Mouse (Mus musculus) adrenal gland, adult 2 months (tissue): ENCODE data around the gene Mcm3. TPM values are rescaled to one million over a fixed set of nuclear protein-coding genes. Genes with fewer than 3 reads are reported as not detected.
"Not testable (repeated sequence)": the region's sequence is repeated elsewhere in the genome, so short reads cannot be mapped to it uniquely, and the experiment has no call there.

Experiments
- DNase-seq: peaks from one replicate; pipeline ENCODE4 v3.0.0; 2021
- polyA plus RNA-seq: library from polyadenylated mRNA; depleted of rRNA; stranded (reverse); fragments of >200 nt; gene quantifications from 2 replicates; pipeline ENCODE4 v1.2.3, GENCODE M21; 2012; rRNA removed
- total RNA-seq, 2 experiments: library from RNA; stranded (reverse); gene quantifications; 2 replicates each; pipeline ENCODE4 v1.2.3; 2021

Mcm3 gene
- total and polyA plus RNA-seq, 3 experiments, result 6.7 to 13.6 (median 12.6) TPM

- DNase-seq, result peak; percentile 29
Measured at GRCm38 (mm10) chr1:20801682-20802390, 18.3 kb downstream of the Mcm3 start.

GRCm38 (mm10) chr1:20801275-20801674 is 18.8 kb downstream of the Mcm3 start:
- DNase-seq, result no peak

- DNase-seq, result no peak
Measured at GRCm38 (mm10) chr1:20795178-20795577, 24.9 kb downstream of the Mcm3 start.

GRCm38 (mm10) chr1:20794760-20795159 is 25.4 kb downstream of the Mcm3 start:
- no peak for DNase-seq

- no peak for DNase-seq
Measured at GRCm38 (mm10) chr1:20791414-20791813, 28.7 kb downstream of the Mcm3 start.

- not testable (repeated sequence) for DNase-seq
Measured at GRCm38 (mm10) chr1:20790517-20790916, 29.6 kb downstream of the Mcm3 start, which contains the start of gene Il17f. Gene Il17f (minus strand): TSS chr1:20790617.

GRCm38 (mm10) chr1:20788419-20788818 is 31.7 kb downstream of the Mcm3 start:
- no peak for DNase-seq

- DNase-seq, result no peak
Measured at GRCm38 (mm10) chr1:20787046-20787445, 33.1 kb downstream of the Mcm3 start.

GRCm38 (mm10) chr1:20778366-20778765 is 41.7 kb downstream of the Mcm3 start:
- DNase-seq, result no peak

GRCm38 (mm10) chr1:20774026-20774730 is 45.9 kb downstream of the Mcm3 start:
- not testable (repeated sequence) for DNase-seq

GRCm38 (mm10) chr1:20766526-20766925 is 53.6 kb downstream of the Mcm3 start:
- DNase-seq, result no peak

- no peak for DNase-seq
Measured at GRCm38 (mm10) chr1:20761411-20761810, 58.7 kb downstream of the Mcm3 start.

GRCm38 (mm10) chr1:20760331-20760730 is 59.8 kb downstream of the Mcm3 start:
- DNase-seq, result no peak

GRCm38 (mm10) chr1:20759799-20760198 is 60.3 kb downstream of the Mcm3 start:
- peak; percentile 25 for DNase-seq

GRCm38 (mm10) chr1:20757586-20757985 is 62.5 kb downstream of the Mcm3 start:
- peak; percentile 58 for DNase-seq

- DNase-seq, result peak; percentile 5
Measured at GRCm38 (mm10) chr1:20754439-20754838, 65.7 kb downstream of the Mcm3 start.

Other genes with a start within 250 kb of the Mcm3 start
- gene Pkhd1, start 202.2 kb downstream of the Mcm3 start, total RNA-seq, result under 1 TPM; 0.03 to 0.17 TPM
- not detected in 2 replicates for gene Pkhd1, start 202.2 kb downstream of the Mcm3 start, polyA plus RNA-seq
- gene Il17a, start 89.4 kb downstream of the Mcm3 start, total RNA-seq, result not detected
- not detected in 2 replicates for gene Il17a, start 89.4 kb downstream of the Mcm3 start, polyA plus RNA-seq
- gene Il17f, start 29.7 kb downstream of the Mcm3 start, total RNA-seq, result not detected
- not detected in 2 replicates for gene Il17f, start 29.7 kb downstream of the Mcm3 start, polyA plus RNA-seq
- 10 to 100 TPM; 39.7 to 51.8 TPM for gene Paqr8, start 70.3 kb upstream of the Mcm3 start, total RNA-seq
- 133 and 147 TPM in 2 replicates for gene Paqr8, start 70.3 kb upstream of the Mcm3 start, polyA plus RNA-seq
- gene Efhc1, start 131.3 kb upstream of the Mcm3 start, total RNA-seq, result 1 to 10 TPM; 1.7 to 2.1 TPM
- gene Efhc1, start 131.3 kb upstream of the Mcm3 start, polyA plus RNA-seq, result 0.35 and 0.41 TPM in 2 replicates